Mouse (Mus musculus) fat pad, adult 2 months (tissue): Measurements from ENCODE around the gene Wdr81.

Experiments used
- DNase-seq: peaks from one replicate; pipeline ENCODE4 v3.0.0-alpha.2; 2011; ENCODE audit warnings: low read depth, low spot score; ENCODE audit errors: extremely low read depth

Gene Wdr81

GRCm38 (mm10) chr11:75453991-75454930 lies at the start of gene Wdr81:
Gene Wdr81, minus strand, starts transcription at chr11:75454717.
- no peak for DNase-seq

- no peak for DNase-seq
Measured at GRCm38 (mm10) chr11:75498126-75498525, 43.6 kb upstream of the Wdr81 start.

- no peak for DNase-seq
Measured at GRCm38 (mm10) chr11:75494296-75495049, 40.0 kb upstream of the Wdr81 start.

- DNase-seq = no peak
Measured at GRCm38 (mm10) chr11:75487496-75487895, 33.0 kb upstream of the Wdr81 start.

GRCm38 (mm10) chr11:75486601-75487285 lies 32.2 kb upstream of the Wdr81 start, which contains the start of gene Prpf8:
Gene Prpf8, plus strand, starts transcription at chr11:75486816.
- no peak for DNase-seq

- DNase-seq = no peak
Measured at GRCm38 (mm10) chr11:75486192-75486591, 31.7 kb upstream of the Wdr81 start.

- DNase-seq = no peak
Measured at GRCm38 (mm10) chr11:75473376-75473775, 18.9 kb upstream of the Wdr81 start.

GRCm38 (mm10) chr11:75472469-75473081 lies 18.1 kb upstream of the Wdr81 start:
- no peak for DNase-seq

GRCm38 (mm10) chr11:75470675-75471074 lies 16.2 kb upstream of the Wdr81 start:
- DNase-seq = peak; percentile 88

- no peak for DNase-seq
Measured at GRCm38 (mm10) chr11:75469261-75469660, 14.7 kb upstream of the Wdr81 start.

- no peak for DNase-seq
Measured at GRCm38 (mm10) chr11:75468410-75468809, 13.9 kb upstream of the Wdr81 start.

GRCm38 (mm10) chr11:75467512-75468215 lies 13.1 kb upstream of the Wdr81 start:
- peak; percentile 91 for DNase-seq

GRCm38 (mm10) chr11:75466731-75467505 lies 12.4 kb upstream of the Wdr81 start:
- DNase-seq = no peak

- no peak for DNase-seq
Measured at GRCm38 (mm10) chr11:75465051-75465450, 10.5 kb upstream of the Wdr81 start.

GRCm38 (mm10) chr11:75464417-75464816 lies 9.9 kb upstream of the Wdr81 start:
- DNase-seq = no peak

- no peak for DNase-seq
Measured at GRCm38 (mm10) chr11:75463624-75464023, 9.1 kb upstream of the Wdr81 start.

- DNase-seq = no peak
Measured at GRCm38 (mm10) chr11:75462865-75463336, 8.4 kb upstream of the Wdr81 start.

- DNase-seq = no peak
Measured at GRCm38 (mm10) chr11:75462253-75462783, 7.8 kb upstream of the Wdr81 start.

- DNase-seq = no peak
Measured at GRCm38 (mm10) chr11:75461743-75462252, 7.3 kb upstream of the Wdr81 start.
